Mouse (Mus musculus): Measurements from ENCODE around the gene Atp1a1.

Atp1a1 gene

GRCm38 (mm10) chr3:101604550-101605223, at the start of gene Atp1a1:
Gene Atp1a1 (minus strand): TSS chr3:101604684.
- peak; percentile 100 for DNase-seq (ENCODE audit: low spot score in 2 of 2)

- DNase-seq (ENCODE audit: low spot score in 2 of 2) = peak; percentile 50 to 74
Observed at GRCm38 (mm10) chr3:101653446-101653845, 49.0 kb upstream of the Atp1a1 start.

GRCm38 (mm10) chr3:101652967-101653366, 48.5 kb upstream of the Atp1a1 start:
- DNase-seq (ENCODE audit: low spot score in 2 of 2) = no peak

GRCm38 (mm10) chr3:101650328-101650727, 45.8 kb upstream of the Atp1a1 start:
- DNase-seq (ENCODE audit: low spot score in 2 of 2) = no peak

GRCm38 (mm10) chr3:101649271-101649670, 44.8 kb upstream of the Atp1a1 start:
- no peak for DNase-seq (ENCODE audit: low spot score in 2 of 2)

- no peak for DNase-seq (ENCODE audit: low spot score in 2 of 2)
Observed at GRCm38 (mm10) chr3:101648096-101648793, 43.8 kb upstream of the Atp1a1 start.

- no peak for DNase-seq (ENCODE audit: low spot score in 2 of 2)
Observed at GRCm38 (mm10) chr3:101646806-101647205, 42.3 kb upstream of the Atp1a1 start.

GRCm38 (mm10) chr3:101645569-101646106, 41.2 kb upstream of the Atp1a1 start:
- no peak for DNase-seq (ENCODE audit: low spot score in 2 of 2)

GRCm38 (mm10) chr3:101644062-101644802, 39.7 kb upstream of the Atp1a1 start:
- DNase-seq (ENCODE audit: low spot score in 2 of 2) = no peak

- no peak for DNase-seq (ENCODE audit: low spot score in 2 of 2)
Observed at GRCm38 (mm10) chr3:101643264-101643663, 38.8 kb upstream of the Atp1a1 start.

- no peak for DNase-seq (ENCODE audit: low spot score in 2 of 2)
Observed at GRCm38 (mm10) chr3:101638223-101638622, 33.7 kb upstream of the Atp1a1 start.

- no peak for DNase-seq (ENCODE audit: low spot score in 2 of 2)
Observed at GRCm38 (mm10) chr3:101636510-101636909, 32.0 kb upstream of the Atp1a1 start.

GRCm38 (mm10) chr3:101636086-101636485, 31.6 kb upstream of the Atp1a1 start:
- DNase-seq (ENCODE audit: low spot score in 2 of 2) = no peak

- peak; percentile 57 to 69 for DNase-seq (ENCODE audit: low spot score in 2 of 2)
Observed at GRCm38 (mm10) chr3:101634141-101634900, 29.8 kb upstream of the Atp1a1 start.

GRCm38 (mm10) chr3:101628255-101628654, 23.8 kb upstream of the Atp1a1 start:
- peak; percentile 30 to 57 for DNase-seq (ENCODE audit: low spot score in 2 of 2)

- DNase-seq (ENCODE audit: low spot score in 2 of 2) = no peak
Observed at GRCm38 (mm10) chr3:101624287-101624686, 19.8 kb upstream of the Atp1a1 start.

- no peak for DNase-seq (ENCODE audit: low spot score in 2 of 2)
Observed at GRCm38 (mm10) chr3:101619017-101619416, 14.5 kb upstream of the Atp1a1 start.

GRCm38 (mm10) chr3:101618505-101618904, 14.0 kb upstream of the Atp1a1 start:
- no peak for DNase-seq (ENCODE audit: low spot score in 2 of 2)

- DNase-seq (ENCODE audit: low spot score in 2 of 2) = no peak
Observed at GRCm38 (mm10) chr3:101617451-101617850, 13.0 kb upstream of the Atp1a1 start.

- DNase-seq (ENCODE audit: low spot score in 2 of 2) = no peak
Observed at GRCm38 (mm10) chr3:101617007-101617406, 12.5 kb upstream of the Atp1a1 start.

- no peak for DNase-seq (ENCODE audit: low spot score in 2 of 2)
Observed at GRCm38 (mm10) chr3:101615856-101616255, 11.4 kb upstream of the Atp1a1 start.
